Mouse (Mus musculus) heart, embryonic 14.5 days (tissue): ENCODE results near the gene Gm49380. TPM values are rescaled to one million over a fixed set of nuclear protein-coding genes. Genes with fewer than 3 reads are reported as not detected.

ENCODE experiments used
- ATAC-seq: fragments of 200-750 bp; cut with Nextera tagmentation; 2 replicates; pipeline ENCODE4 v1.8.0; 2017; ENCODE audit warnings: low read depth, moderate TSS enrichment; ENCODE audit not compliant: insufficient number of reproducible peaks, insufficient read depth, low FRiP score
- H3K27ac ChIP-seq, 2 experiments: fragments of 200-500 bp in 1 of 2; fragments of 300-500 bp in 1 of 2; sonication (generic) in 1 of 2; replicated peaks in 1 of 2; 2 replicates each; pipeline ENCODE4 v1.5.1; 2012 to 2014; ENCODE audit warnings: low read depth in 2 of 2, low read length in 2 of 2, control low read depth in 1 of 2, mild to moderate bottlenecking in 1 of 2, mixed read lengths in 1 of 2; ENCODE audit not compliant: control insufficient read depth in 1 of 2, insufficient read depth in 1 of 2
- H3K27me3 ChIP-seq: fragments of 300-500 bp; sonication (generic); 2 replicates; pipeline ENCODE4 v1.6.1; 2014; ENCODE audit warnings: mild to moderate bottlenecking, low read length, control low read depth; ENCODE audit not compliant: control insufficient read depth, insufficient read depth
- H3K36me3 ChIP-seq: fragments of 300-500 bp; sonication (generic); 2 replicates; pipeline ENCODE4 v1.6.1; 2014; ENCODE audit warnings: mild to moderate bottlenecking, control low read depth, low read length, mixed read lengths; ENCODE audit not compliant: control insufficient read depth, insufficient read depth
- H3K4me1 ChIP-seq, 2 experiments: fragments of 200-500 bp in 1 of 2; fragments of 300-500 bp in 1 of 2; sonication (generic) in 1 of 2; 2 replicates each; pipeline ENCODE4 v1.6.1; 2012 to 2014; ENCODE audit warnings: low read length in 2 of 2, control low read depth in 1 of 2, mixed read lengths in 1 of 2; ENCODE audit not compliant: control insufficient read depth in 2 of 2, insufficient read depth in 2 of 2
- H3K4me2 ChIP-seq: fragments of 300-500 bp; sonication (generic); 2 replicates; pipeline ENCODE4 v1.6.1; 2014; ENCODE audit warnings: mild to moderate bottlenecking, low read length
- H3K4me3 ChIP-seq, 2 experiments: fragments of 200-500 bp in 1 of 2; fragments of 300-500 bp in 1 of 2; sonication (generic) in 1 of 2; 2 replicates each; pipeline ENCODE4 v1.5.1; 2012 to 2014; ENCODE audit warnings: low read length in 2 of 2, mild to moderate bottlenecking in 2 of 2, control low read depth in 1 of 2, low read depth in 1 of 2, moderate library complexity in 1 of 2; ENCODE audit not compliant: control insufficient read depth in 1 of 2, insufficient read depth in 1 of 2
- H3K9ac ChIP-seq: fragments of 300-500 bp; sonication (generic); 2 replicates; pipeline ENCODE4 v1.6.1; 2014; ENCODE audit warnings: mild to moderate bottlenecking, low read length
- H3K9me3 ChIP-seq: fragments of 300-500 bp; sonication (generic); 2 replicates; pipeline ENCODE4 v1.6.1; 2016; ENCODE audit warnings: low read length, control low read depth; ENCODE audit not compliant: control insufficient read depth
- WGBS: fragments of 180-500 bp; shearing (Covaris S2); extraction: QIAGEN DNeasy Blood & Tissue Kit; methylation state at CpG from one replicate; pipeline ENCODE4 v1.1.7; 2014; 5-methylcytosine and 5-hydroxymethylcytosine counted together
- polyA plus RNA-seq: library from polyadenylated mRNA; unstranded; fragments of >200 nt; fragmentation: Nextera tagmentation; extraction: Ambion mirVana; gene quantifications from 2 replicates; pipeline ENCODE4 v1.2.1, GENCODE M21; 2014

Gm49380 gene
- polyA plus RNA-seq, 1 experiment from 2014 or later = 0.08 TPM

DNA sequence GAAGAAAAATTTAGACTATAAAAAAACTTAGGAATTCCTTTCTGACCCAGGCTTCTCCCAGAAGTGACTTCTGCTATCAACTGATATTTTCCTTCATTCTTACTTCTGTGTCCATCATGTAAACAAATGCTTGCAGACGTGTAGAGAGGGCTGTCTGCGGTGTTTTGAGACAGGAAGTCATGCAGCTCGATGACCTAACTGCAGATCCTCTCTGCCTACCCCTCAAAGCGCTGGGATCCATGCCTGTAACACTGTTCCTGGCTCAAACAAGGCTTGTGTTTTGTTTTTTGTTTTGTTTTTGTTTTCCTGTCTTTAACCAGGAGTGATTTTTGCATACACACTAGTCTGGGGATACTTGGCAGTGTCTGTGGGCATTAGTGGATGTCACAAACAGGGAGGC lies 24.5 kb upstream of the Gm49380 start:
- no peak for ATAC-seq
- peaks cover 68% of the 10 kb centered on the region for H3K36me3 ChIP-seq
- no peak overlapping the region for H3K27ac ChIP-seq
- H3K9ac ChIP-seq = peak overlapping the region; percentile 38; the same call in 1 of the 2 replicates
- no peak overlapping the region for H3K4me2 ChIP-seq
- WGBS = 62% methylated on average over 4 of the region's 4 CpGs
- no peaks in the 10 kb centered on the region for H3K9me3 ChIP-seq
- H3K4me1 ChIP-seq = peaks cover 19 to 39% of the 10 kb centered on the region in 2 experiments
- no peaks in the 10 kb centered on the region for H3K27me3 ChIP-seq
- no peak overlapping the region for H3K4me3 ChIP-seq

DNA sequence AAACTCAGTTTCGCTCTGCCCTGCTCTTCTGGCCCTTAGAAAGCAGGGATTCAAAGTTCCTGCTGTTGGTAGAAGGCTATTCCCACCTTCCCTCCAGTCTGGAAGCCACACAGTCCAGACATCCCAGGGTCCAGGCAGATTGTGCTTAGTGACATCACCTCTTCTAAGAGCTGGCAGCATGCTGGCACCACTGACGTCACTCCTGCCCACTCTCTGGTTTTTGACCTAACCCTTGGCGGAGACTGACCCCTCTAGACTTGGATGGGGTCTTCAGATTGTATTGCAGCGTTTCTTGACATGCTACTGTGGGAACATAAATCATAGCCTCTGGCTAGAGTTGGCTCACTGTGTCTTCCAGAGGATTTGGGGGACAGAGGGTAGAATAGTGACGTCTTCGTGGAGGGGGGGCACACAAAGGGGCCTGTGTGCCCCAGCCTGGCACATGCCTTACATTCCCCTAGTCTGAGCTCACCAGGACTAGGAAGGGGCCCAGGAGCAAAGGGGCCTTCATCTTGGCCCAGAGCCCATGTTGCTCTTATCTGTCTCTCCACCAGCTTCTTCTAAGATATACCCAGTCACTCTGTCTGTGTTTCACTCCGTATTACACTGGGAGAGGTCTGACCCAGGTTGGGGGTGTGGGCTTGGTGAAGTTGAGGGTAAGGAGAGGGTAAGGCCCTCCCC lies 22.6 kb upstream of the Gm49380 start:
- Histone ChIP-seq H3K4me2 (peak overlapping the region; percentile 88), H3K4me3 (peak overlapping the region; percentile 73 to 90), H3K9me3 (no peaks in the 10 kb centered on the region), H3K27me3 (no peaks in the 10 kb centered on the region), H3K27ac (peak overlapping the region; percentile 92 to 99), H3K4me1 (peaks cover 28 to 51% of the 10 kb centered on the region in 2 experiments), H3K9ac (peak overlapping the region; percentile 90), H3K36me3 (peaks cover 48% of the 10 kb centered on the region)
- 7% methylated on average over 7 of the region's 7 CpGs for WGBS
- peak; percentile 37; the same call in 1 of the 2 replicates for ATAC-seq

DNA sequence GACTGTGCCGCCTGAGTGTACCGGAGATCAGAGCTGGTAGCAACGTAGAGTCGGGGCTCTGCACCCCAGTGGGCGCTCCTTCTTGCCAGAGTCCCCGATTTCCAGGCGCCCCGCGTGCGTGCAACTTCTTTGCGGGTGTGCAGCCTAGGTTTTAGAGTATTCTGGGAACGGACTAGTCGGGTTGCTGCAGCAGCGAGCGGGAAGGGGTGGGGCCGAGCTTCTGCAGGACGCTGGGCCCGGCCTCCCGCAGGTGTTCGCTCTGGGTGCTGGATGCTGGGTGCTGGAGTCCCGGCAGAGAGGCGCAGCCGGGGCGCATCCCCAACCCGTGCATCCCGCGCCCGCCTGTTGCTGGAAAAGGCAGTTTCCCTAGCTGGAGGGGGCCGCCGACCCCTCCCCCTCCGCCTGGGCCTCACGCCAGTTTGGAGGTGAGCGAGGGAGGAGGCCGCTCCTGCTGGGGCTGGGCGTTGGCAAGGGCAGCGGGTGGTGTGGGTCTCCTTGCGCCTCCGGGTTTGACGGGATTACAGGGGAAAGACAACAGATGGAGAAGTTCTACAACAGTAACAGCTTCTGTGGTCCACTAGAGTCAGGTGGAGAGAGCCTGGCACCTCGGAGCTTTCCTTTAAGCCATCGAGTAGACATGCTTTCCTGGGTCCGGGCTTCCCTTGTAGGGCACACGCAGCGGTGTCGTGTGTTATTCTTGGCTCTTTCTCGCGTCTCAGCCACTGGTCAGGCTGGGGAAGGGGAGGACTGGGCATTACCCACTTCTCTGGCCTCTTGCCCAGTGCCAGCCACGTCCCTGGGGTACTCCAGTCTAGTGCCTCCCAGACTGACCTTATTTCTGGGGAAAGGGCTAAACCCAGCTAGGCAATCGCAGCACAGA lies 21.8 kb upstream of the Gm49380 start:
- under 1% methylated on average over 46 of the region's 49 CpGs for WGBS
- ATAC-seq = peak; percentile 3; the same call in 1 of the 2 replicates
- peak overlapping the region; percentile 90 for H3K9ac ChIP-seq
- H3K36me3 ChIP-seq = peaks cover 40% of the 10 kb centered on the region
- peaks cover 34 to 59% of the 10 kb centered on the region in 2 experiments for H3K4me1 ChIP-seq
- no peaks in the 10 kb centered on the region for H3K9me3 ChIP-seq
- H3K27me3 ChIP-seq = no peaks in the 10 kb centered on the region
- peak overlapping the region; percentile 92 to 99 for H3K27ac ChIP-seq
- H3K4me2 ChIP-seq = peak overlapping the region; percentile 88
- H3K4me3 ChIP-seq = peak overlapping the region; percentile 73 to 90

DNA sequence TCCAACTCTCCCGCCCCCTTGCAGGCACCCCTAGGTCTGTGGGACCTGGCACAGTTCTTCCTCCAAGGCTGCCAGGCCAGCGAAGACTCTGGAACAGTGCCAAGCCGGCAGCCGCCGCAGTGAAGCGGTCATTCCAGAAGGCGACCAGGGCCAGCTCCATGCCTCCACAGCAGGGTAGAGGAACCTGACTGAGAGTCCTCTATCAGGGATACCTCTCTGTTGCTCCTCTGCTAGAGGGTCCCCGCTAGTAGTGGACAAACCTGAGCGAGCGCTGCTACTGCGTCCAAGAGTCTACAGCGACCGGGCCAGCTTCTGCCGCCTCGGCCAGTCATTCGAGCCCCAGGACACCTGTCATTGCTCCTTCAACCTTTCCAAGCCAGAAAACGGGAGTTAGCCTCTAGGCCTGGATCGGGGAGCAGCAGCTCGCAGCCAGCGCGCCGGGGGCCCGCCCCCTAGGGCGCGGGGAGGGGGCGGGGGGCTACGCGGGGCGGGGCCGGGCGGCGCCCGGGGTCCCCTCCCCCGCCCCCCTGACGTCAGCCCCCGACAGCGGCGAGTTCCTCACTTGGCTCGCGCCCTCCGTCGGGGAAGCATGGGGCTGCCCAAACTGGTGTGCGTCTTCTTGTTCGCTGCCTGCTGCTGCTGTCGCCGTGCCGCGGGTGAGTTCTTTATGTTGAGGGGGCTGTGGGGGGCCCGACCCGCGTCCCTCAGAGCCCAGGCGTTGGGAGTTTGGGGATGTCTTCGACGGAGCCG lies 21.0 kb upstream of the Gm49380 start, which contains the start of gene Mcam:
Gene Mcam (plus strand): TSS at position 369 of the 750 bp plus-strand sequence.
- H3K4me3 ChIP-seq = peak within 1 kb of the TSS; percentile 73 to 90
- peaks cover 39 to 64% of the 10 kb centered on the region in 2 experiments for H3K4me1 ChIP-seq
- WGBS = under 1% methylated on average over 44 of the region's 55 CpGs
- peak; percentile 43 for ATAC-seq
- H3K36me3 ChIP-seq = peaks cover 32% of the 10 kb centered on the region
- peak within 1 kb of the TSS; percentile 90 for H3K9ac ChIP-seq
- H3K9me3 ChIP-seq = no peaks in the 10 kb centered on the region
- H3K4me2 ChIP-seq = peak within 1 kb of the TSS; percentile 88
- H3K27ac ChIP-seq = peak within 1 kb of the TSS; percentile 97 to 99
- no peaks in the 10 kb centered on the region for H3K27me3 ChIP-seq

DNA sequence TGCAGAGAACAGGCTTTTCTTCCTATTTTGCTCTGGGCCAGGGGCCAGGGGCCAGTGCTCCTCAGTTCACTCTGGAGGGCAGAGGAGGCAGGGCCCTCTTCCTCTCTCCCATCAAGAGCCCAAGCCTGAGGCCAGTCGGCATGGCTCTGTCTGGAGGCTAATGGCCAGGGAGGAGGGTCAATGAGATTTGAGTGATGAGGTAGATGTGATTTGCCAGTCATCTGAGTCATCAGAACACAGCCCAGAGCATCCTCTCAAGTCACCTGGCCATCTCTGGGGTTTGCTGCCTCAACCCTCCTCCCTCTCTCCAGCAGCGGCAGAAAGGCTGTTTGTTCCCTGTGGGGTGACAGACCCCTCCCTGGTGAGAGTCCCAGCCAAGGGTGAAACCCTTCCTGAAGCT lies 20.0 kb upstream of the Gm49380 start:
- H3K4me2 ChIP-seq = peak overlapping the region; percentile 88
- H3K4me3 ChIP-seq = peak overlapping the region; percentile 73 to 90
- peaks cover 42 to 56% of the 10 kb centered on the region in 2 experiments for H3K4me1 ChIP-seq
- H3K27me3 ChIP-seq = no peaks in the 10 kb centered on the region
- peak overlapping the region; percentile 97 to 99 for H3K27ac ChIP-seq
- peak overlapping the region; percentile 90 for H3K9ac ChIP-seq
- ATAC-seq = no peak
- H3K9me3 ChIP-seq = no peaks in the 10 kb centered on the region
- peaks cover 22% of the 10 kb centered on the region for H3K36me3 ChIP-seq
- 12% methylated on average over 2 of the region's 2 CpGs for WGBS

DNA sequence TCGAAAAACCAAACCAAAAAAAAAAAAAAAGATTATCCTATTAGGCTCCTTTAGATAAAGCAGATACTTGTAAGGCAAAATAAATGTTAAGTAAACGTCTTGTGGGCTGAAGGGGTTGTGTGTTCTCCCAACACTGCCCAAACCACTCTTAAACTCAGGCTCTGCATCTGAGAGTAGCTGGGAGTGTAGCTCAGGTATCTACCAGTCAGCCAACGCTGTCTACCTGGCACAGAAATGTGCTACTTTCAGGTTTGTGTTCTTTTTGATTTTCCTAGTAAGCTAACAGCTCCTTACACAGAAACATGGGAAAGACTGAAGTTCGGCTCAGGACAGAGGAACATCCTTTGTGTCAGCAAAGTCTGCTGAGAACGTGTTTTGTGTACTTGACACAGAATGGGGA lies 18.9 kb upstream of the Gm49380 start:
- ATAC-seq = no peak
- no peak overlapping the region for H3K9ac ChIP-seq
- H3K9me3 ChIP-seq = no peaks in the 10 kb centered on the region
- no peaks in the 10 kb centered on the region for H3K27me3 ChIP-seq
- peaks cover 11% of the 10 kb centered on the region for H3K36me3 ChIP-seq
- H3K27ac ChIP-seq = peak overlapping the region in 1 of 2 experiments; percentile 99; a peak in 2 of 4 replicates
- H3K4me2 ChIP-seq = peak overlapping the region; percentile 88; the same call in 1 of the 2 replicates
- no peak overlapping the region for H3K4me3 ChIP-seq
- 62% methylated on average over 5 of the region's 5 CpGs for WGBS
- H3K4me1 ChIP-seq = peaks cover 42 to 53% of the 10 kb centered on the region in 2 experiments

DNA sequence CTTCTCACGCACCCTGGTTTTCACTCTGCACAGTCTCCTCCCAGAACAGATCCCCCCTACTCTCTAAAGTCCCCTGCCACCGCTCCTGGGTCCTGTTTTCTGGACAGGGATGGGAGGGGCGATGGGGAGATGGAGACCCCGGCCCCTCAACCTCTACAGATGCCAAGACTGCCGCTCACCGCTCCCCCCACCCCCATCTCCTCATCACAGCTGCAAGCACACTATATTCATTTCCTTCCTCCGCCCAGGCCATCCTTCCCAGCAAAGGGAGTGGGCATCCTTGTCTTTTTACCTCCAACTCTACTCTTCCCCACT lies 17.9 kb upstream of the Gm49380 start:
- Histone ChIP-seq H3K4me1 (peaks cover 37 to 49% of the 10 kb centered on the region in 2 experiments), H3K4me2 (peak overlapping the region; percentile 87; the same call in 1 of the 2 replicates), H3K9ac (peak overlapping the region; percentile 77; the same call in 1 of the 2 replicates), H3K27me3 (no peaks in the 10 kb centered on the region), H3K9me3 (no peaks in the 10 kb centered on the region), H3K36me3 (peaks cover 2% of the 10 kb centered on the region; the same call in 1 of the 2 replicates), H3K4me3 (no peak overlapping the region), H3K27ac (peak overlapping the region; percentile 59 to 89)
- ATAC-seq = no peak
- WGBS = 47% methylated on average over 7 of the region's 7 CpGs
